In the genomic region with DNA sequence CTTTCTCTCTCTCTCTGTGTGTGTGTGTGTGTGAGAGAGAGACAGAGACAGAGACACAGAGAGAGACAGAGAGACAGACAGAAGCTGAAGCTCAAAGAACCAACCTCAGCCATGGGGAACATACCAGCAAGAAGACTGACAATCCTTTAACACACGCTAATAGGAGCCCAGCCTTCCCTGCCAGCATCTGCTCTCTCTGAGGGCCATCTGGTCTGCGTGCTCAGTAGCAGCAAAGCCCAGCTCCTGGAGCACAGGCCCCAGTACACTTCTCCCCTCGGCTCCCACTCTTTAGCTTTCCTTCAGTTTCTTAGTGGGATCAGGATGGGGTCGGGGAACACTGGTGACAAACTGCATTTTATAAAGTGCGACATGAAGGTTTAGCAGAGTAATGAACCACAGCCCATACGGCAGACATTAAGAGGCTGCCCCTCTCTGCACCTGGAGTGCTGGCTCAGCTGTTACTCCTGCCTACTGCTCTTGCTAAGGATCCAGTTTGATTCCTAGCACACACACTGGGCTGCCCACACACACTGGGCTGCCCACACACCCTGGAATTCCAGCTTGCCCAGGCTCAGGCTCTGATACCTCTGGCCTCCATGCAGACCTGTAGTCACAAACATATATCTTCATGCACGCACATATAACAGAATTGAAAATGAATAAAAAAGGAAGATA, we compare ENCODE assay signal across 10 mouse cellular contexts. TPM values are rescaled to one million over a fixed set of nuclear protein-coding genes. Genes with fewer than 3 reads are reported as not detected.
A peak's percentile ranks its signal among the peaks of the same experiment; 100 is the strongest.
DNase-seq lines count a peak whose midpoint lies in the region; ATAC-seq and TF ChIP-seq lines count a peak whose summit lies in the region.
"Had no signal": no experiment of that assay in that cellular context is flagged by ENCODE, and none has a peak within 500 bp of the region (broad histone marks: within the 10 kb centered on the region; RNA-seq: fewer than 3 reads in every experiment).

No protein-coding gene starts in this region.

- 0 out of 2 replicates have a peak, but pooled peaks have one; percentile 41 for ATAC-seq in midbrain, embryonic 12.5 days (ENCODE audit: low FRiP score, low read depth)
- ATAC-seq in midbrain, embryonic 16.5 days: no peak
- no peak for ATAC-seq in intestine, postnatal 0 days

- no peaks in the 10 kb centered on the region for H3K9me3 ChIP-seq in midbrain, embryonic 12.5 days
- no peaks in the 10 kb centered on the region for H3K9me3 ChIP-seq in midbrain, embryonic 16.5 days (replicated peaks; ENCODE audit: control insufficient read depth, low read length, poor library complexity, severe bottlenecking)
- no peaks in the 10 kb centered on the region for H3K9me3 ChIP-seq in intestine, postnatal 0 days (ENCODE audit: control insufficient read depth)

- no peak overlapping the region for H3K4me2 ChIP-seq in midbrain, embryonic 12.5 days (replicated peaks)
- H3K4me2 ChIP-seq in midbrain, embryonic 16.5 days (ENCODE audit: low read length): no peak overlapping the region
- H3K4me2 ChIP-seq in intestine, postnatal 0 days (replicated peaks; ENCODE audit: low read depth): no peak overlapping the region

- H3K4me1 ChIP-seq in midbrain, embryonic 12.5 days: 0 out of 2 replicates have a peak, but pooled peaks cover 2% of the 10 kb centered on the region
- H3K4me1 ChIP-seq in midbrain, embryonic 16.5 days (ENCODE audit: control insufficient read depth, insufficient read depth, low read length): peaks cover 2% of the 10 kb centered on the region; the same call in 1 of the 2 replicates
- no peaks in the 10 kb centered on the region for H3K4me1 ChIP-seq in intestine, postnatal 0 days (replicated peaks; ENCODE audit: control insufficient read depth, insufficient read depth, low read length)

- no peaks in the 10 kb centered on the region for H3K27me3 ChIP-seq in midbrain, embryonic 12.5 days
- no peaks in the 10 kb centered on the region for H3K27me3 ChIP-seq in midbrain, embryonic 16.5 days (ENCODE audit: control insufficient read depth, insufficient read depth, low read depth, low read length)
- no peaks in the 10 kb centered on the region for H3K27me3 ChIP-seq in intestine, postnatal 0 days (replicated peaks; ENCODE audit: control insufficient read depth, insufficient read depth, low read length)

- no peaks in the 10 kb centered on the region for H3K36me3 ChIP-seq in midbrain, embryonic 12.5 days
- no peaks in the 10 kb centered on the region for H3K36me3 ChIP-seq in midbrain, embryonic 16.5 days (ENCODE audit: control insufficient read depth, insufficient read depth, low read length)
- H3K36me3 ChIP-seq in intestine, postnatal 0 days (ENCODE audit: control insufficient read depth, insufficient read depth): no peaks in the 10 kb centered on the region

- H3K27ac ChIP-seq in midbrain, embryonic 12.5 days (replicated peaks): 0 out of 2 replicates have a peak overlapping the region, but pooled peaks have one; percentile 0
- no peak overlapping the region for H3K27ac ChIP-seq in midbrain, embryonic 16.5 days (ENCODE audit: low read length)
- no peak overlapping the region for H3K27ac ChIP-seq in intestine, postnatal 0 days (ENCODE audit: low read depth, low read length)

- H3K4me3 ChIP-seq in midbrain, embryonic 12.5 days: no peak overlapping the region
- no peak overlapping the region for H3K4me3 ChIP-seq in midbrain, embryonic 16.5 days (ENCODE audit: low read depth, low read length)
- no peak overlapping the region for H3K4me3 ChIP-seq in intestine, postnatal 0 days (ENCODE audit: low read depth, low read length)

- H3K9ac ChIP-seq in midbrain, embryonic 12.5 days (replicated peaks): no peak overlapping the region
- H3K9ac ChIP-seq in midbrain, embryonic 16.5 days (ENCODE audit: low read depth, low read length): no peak overlapping the region
- no peak overlapping the region for H3K9ac ChIP-seq in intestine, postnatal 0 days (ENCODE audit: low read depth, low read length)

- whole genome bisulfite sequencing in midbrain, embryonic 12.5 days: 68% methylated on average over 7 of the region's 7 CpGs
- 61% methylated on average over 7 of the region's 7 CpGs for WGBS in midbrain, embryonic 16.5 days
- 65% methylated on average over 7 of the region's 7 CpGs for WGBS in intestine, postnatal 0 days

- TF ChIP-seq CTCF in intestine, postnatal 0 days (IDR thresholded peaks at IDR 0.05; ENCODE audit: low read depth): no peak

- peak; percentile 17 for DNase-seq in embryo, embryonic 10 days (ENCODE audit: low spot score)
- no peak for DNase-seq in embryo, embryonic 10.5 days (ENCODE audit: low spot score)
- DNase-seq in layer of hippocampus, adult 11-12 months (ENCODE audit: low spot score): peak; percentile 46
- DNase-seq in retina, embryonic 14.5 days (ENCODE audit: low spot score): peak; percentile 45
- no peak for DNase-seq in urinary bladder, postnatal 25 days (ENCODE audit: low spot score)
- DNase-seq: kidney, postnatal 36 days had no signal

RNA-seq across cellular contexts. Expression of gene Fsd2, which starts 1.2 kb away (rescaled TPM):
- polyA plus RNA-seq in midbrain, embryonic 12.5 days (2016; fragmentation: Nextera tagmentation; extraction: Ambion mirVana): 0.09 and 0.29 TPM in 2 replicates
- 0.19 and 0.25 TPM in 2 replicates for polyA plus RNA-seq in midbrain, embryonic 16.5 days (2015; fragmentation: Nextera tagmentation; extraction: Ambion mirVana)
- polyA plus RNA-seq in intestine, postnatal 0 days (2015; fragmentation: Nextera tagmentation; extraction: Ambion mirVana): 0.05 and 0.08 TPM in 2 replicates
- polyA plus RNA-seq: C2C12 had no signal

RNA-seq across cellular contexts. Expression of gene Whamm, which starts 5.5 kb away (rescaled TPM):
- polyA plus RNA-seq in midbrain, embryonic 12.5 days (2016; fragmentation: Nextera tagmentation; extraction: Ambion mirVana): 5.5 and 7.6 TPM in 2 replicates
- 4.3 TPM in 2 replicates for polyA plus RNA-seq in midbrain, embryonic 16.5 days (2015; fragmentation: Nextera tagmentation; extraction: Ambion mirVana)
- 5.9 and 6.8 TPM in 2 replicates for polyA plus RNA-seq in intestine, postnatal 0 days (2015; fragmentation: Nextera tagmentation; extraction: Ambion mirVana)

Comparison
In these comparisons a context has a peak if more than half of its experiments do, and no peak if none do; other contexts are left out.
1. DNase-seq: peak in embryo, embryonic 10 days (single experiment), layer of hippocampus, adult 11-12 months (single experiment) and retina, embryonic 14.5 days (single experiment); none in embryo, embryonic 10.5 days (single experiment) and urinary bladder, postnatal 25 days (single experiment).